Mouse (Mus musculus) skeletal muscle tissue, adult 2 months (tissue): ENCODE data around the gene Parm1.

Experiments
- DNase-seq: peaks from one replicate; pipeline ENCODE4 v3.0.0-alpha.2; 2012; ENCODE audit warnings: low read depth, low spot score

Gene Parm1

GRCm38 (mm10) chr5:91517480-91518301 is at the start of gene Parm1:
Gene Parm1 (plus strand): TSS chr5:91517615.
- peak; percentile 86 for DNase-seq

GRCm38 (mm10) chr5:91475241-91475640 is 42.2 kb upstream of the Parm1 start:
- DNase-seq, result no peak

GRCm38 (mm10) chr5:91476863-91477262 is 40.6 kb upstream of the Parm1 start:
- no peak for DNase-seq

- no peak for DNase-seq
These were observed 38.7 kb upstream of the Parm1 start for GRCm38 (mm10) chr5:91478673-91479072.

GRCm38 (mm10) chr5:91480129-91480528 is 37.3 kb upstream of the Parm1 start:
- DNase-seq, result no peak

GRCm38 (mm10) chr5:91484324-91484723 is 33.1 kb upstream of the Parm1 start:
- DNase-seq, result no peak

- no peak for DNase-seq
These were observed 23.0 kb upstream of the Parm1 start for GRCm38 (mm10) chr5:91494456-91494855.

GRCm38 (mm10) chr5:91501361-91501760 is 16.1 kb upstream of the Parm1 start:
- no peak for DNase-seq

- no peak for DNase-seq
These were observed 15.0 kb upstream of the Parm1 start for GRCm38 (mm10) chr5:91502366-91502765.

- DNase-seq, result no peak
These were observed 13.0 kb upstream of the Parm1 start for GRCm38 (mm10) chr5:91504320-91504922.

- DNase-seq, result no peak
These were observed 338 bp upstream of the Parm1 start for GRCm38 (mm10) chr5:91517077-91517476.

GRCm38 (mm10) chr5:91518302-91518790 is 931 bp downstream of the Parm1 start:
- DNase-seq, result no peak

- peak; percentile 40 for DNase-seq
These were observed 1.5 kb downstream of the Parm1 start for GRCm38 (mm10) chr5:91518946-91519345.

- DNase-seq, result no peak
These were observed 2.1 kb downstream of the Parm1 start for GRCm38 (mm10) chr5:91519521-91519920.

GRCm38 (mm10) chr5:91532748-91533496 is 15.5 kb downstream of the Parm1 start:
- no peak for DNase-seq

GRCm38 (mm10) chr5:91559071-91559610 is 41.7 kb downstream of the Parm1 start:
- no peak for DNase-seq

GRCm38 (mm10) chr5:91559711-91560110 is 42.3 kb downstream of the Parm1 start:
- no peak for DNase-seq

GRCm38 (mm10) chr5:91561394-91561793 is 44.0 kb downstream of the Parm1 start:
- no peak for DNase-seq

GRCm38 (mm10) chr5:91562486-91562885 is 45.1 kb downstream of the Parm1 start:
- no peak for DNase-seq

GRCm38 (mm10) chr5:91564054-91564453 is 46.6 kb downstream of the Parm1 start:
- DNase-seq, result peak; percentile 10

GRCm38 (mm10) chr5:91565458-91565857 is 48.0 kb downstream of the Parm1 start:
- DNase-seq, result peak; percentile 16

- peak; percentile 61 for DNase-seq
These were observed 49.2 kb downstream of the Parm1 start for GRCm38 (mm10) chr5:91566591-91566990.
